Comparison of ENCODE assay signal across 8 mouse cellular contexts in the genomic region with DNA sequence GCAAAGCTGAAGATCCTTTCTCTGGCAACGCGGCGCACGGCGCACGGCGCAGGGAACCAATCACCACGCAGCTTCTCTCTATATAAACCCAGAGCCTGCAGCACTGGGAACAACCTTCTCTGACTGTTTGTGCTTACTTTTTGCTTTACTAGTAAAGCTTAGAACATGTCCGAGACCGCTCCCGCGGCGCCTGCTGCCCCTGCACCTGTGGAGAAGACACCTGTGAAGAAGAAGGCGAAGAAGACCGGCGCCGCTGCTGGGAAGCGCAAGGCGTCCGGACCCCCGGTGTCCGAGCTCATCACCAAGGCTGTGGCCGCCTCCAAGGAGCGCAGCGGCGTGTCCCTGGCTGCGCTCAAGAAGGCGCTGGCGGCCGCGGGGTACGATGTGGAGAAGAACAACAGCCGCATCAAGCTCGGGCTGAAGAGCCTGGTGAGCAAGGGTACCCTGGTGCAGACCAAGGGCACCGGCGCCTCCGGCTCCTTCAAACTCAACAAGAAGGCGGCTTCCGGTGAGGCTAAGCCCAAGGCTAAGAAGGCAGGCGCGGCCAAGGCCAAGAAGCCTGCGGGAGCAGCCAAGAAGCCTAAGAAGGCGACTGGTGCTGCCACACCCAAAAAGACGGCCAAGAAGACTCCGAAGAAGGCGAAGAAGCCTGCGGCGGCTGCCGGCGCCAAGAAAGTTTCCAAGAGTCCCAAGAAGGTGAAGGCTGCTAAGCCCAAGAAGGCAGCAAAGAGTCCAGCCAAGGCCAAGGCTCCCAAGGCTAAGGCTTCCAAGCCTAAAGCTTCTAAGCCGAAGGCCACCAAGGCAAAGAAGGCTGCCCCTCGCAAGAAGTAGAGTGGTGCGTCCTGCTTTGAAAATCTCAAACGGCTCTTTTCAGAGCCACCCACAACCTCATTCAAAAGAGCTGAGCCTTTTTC. TPM values are rescaled to one million over a fixed set of nuclear protein-coding genes. Genes with fewer than 3 reads are reported as not detected.
DNase-seq lines count a peak whose midpoint lies in the region; ATAC-seq lines count a peak whose summit lies in the region.

No protein-coding gene starts in this region.

- peak overlapping the region; percentile 72 for H3K9ac ChIP-seq in hindbrain, embryonic 12.5 days

- no peaks in the 10 kb centered on the region for H3K27me3 ChIP-seq in hindbrain, embryonic 12.5 days

- peaks cover 17% of the 10 kb centered on the region for H3K4me1 ChIP-seq in hindbrain, embryonic 12.5 days

- peak; percentile 80 for DNase-seq in MN1 (ENCODE audit: low spot score)
- peak; percentile 60 for DNase-seq in cerebellum, adult 8-10 months
- DNase-seq in left cerebral cortex, adult 8-10 months (ENCODE audit: low spot score in 2 of 2) = peak; percentile 69 to 80
- peak; percentile 86 for DNase-seq in right cerebral cortex, adult 18-20 months
- peak; percentile 80 for DNase-seq in urinary bladder, postnatal 14 days (ENCODE audit: low spot score)

- ATAC-seq in frontal cortex, adult (ENCODE audit: low TSS enrichment) = peak; percentile 71
- peak; percentile 89 for ATAC-seq in hindbrain, embryonic 12.5 days (ENCODE audit: low FRiP score)

- H3K27ac ChIP-seq in hindbrain, embryonic 12.5 days = peak overlapping the region; percentile 89
- H3K27ac ChIP-seq in macrophage = peak overlapping the region; percentile 85

- no peaks in the 10 kb centered on the region for H3K79me2 ChIP-seq in macrophage (ENCODE audit: inconsistent target)

- peak overlapping the region; percentile 46 for H3K4me3 ChIP-seq in hindbrain, embryonic 12.5 days
- peak overlapping the region; percentile 49 for H3K4me3 ChIP-seq in macrophage (ENCODE audit: inconsistent target)

- H3K4me2 ChIP-seq in hindbrain, embryonic 12.5 days (replicated peaks) = peak overlapping the region; percentile 98

- no peaks in the 10 kb centered on the region for H3K9me3 ChIP-seq in hindbrain, embryonic 12.5 days (replicated peaks)

- under 1% methylated on average over 54 of the region's 54 CpGs for WGBS in hindbrain, embryonic 12.5 days
- 1% methylated on average over 38 of the region's 54 CpGs for WGBS in macrophage (ENCODE audit: missing documents)

- no peaks in the 10 kb centered on the region for H3K36me3 ChIP-seq in hindbrain, embryonic 12.5 days
- no peaks in the 10 kb centered on the region for H3K36me3 ChIP-seq in macrophage (ENCODE audit: inconsistent target)

RNA-seq across cellular contexts. Expression of a gene that starts 2.1 kb away (rescaled TPM):
- polyA plus RNA-seq in hindbrain, embryonic 12.5 days (2016; fragmentation: Nextera tagmentation; extraction: Ambion mirVana) = 0.23 and 0.39 TPM in 2 replicates
- total RNA-seq in left cerebral cortex, adult 8-10 months (2022) = 1 to 10 TPM; 3.4 to 4.2 (median 3.5) TPM
- 10 to 100 TPM in 1 of 26 experiments, 1 to 10 TPM in 11, under 1 TPM in 13, not detected in 1; 0.10 to 14.5 (median 0.93) TPM for total RNA-seq in macrophage (2018; cell fraction: chromatin; rRNA removed)
- 1 to 10 TPM in 19 of 26 experiments, under 1 TPM in 7; 0.42 to 6.8 (median 1.8) TPM for total RNA-seq in macrophage (2018; cell fraction: cytosol; rRNA removed)
- 10 to 100 TPM in 2 of 26 experiments, 1 to 10 TPM in 10, under 1 TPM in 14; 0.32 to 22.4 (median 0.86) TPM for total RNA-seq in macrophage (2018; cell fraction: nucleus; rRNA removed)
- 0.05 to 0.10 TPM (median 0.10 TPM) in 3 replicates for polyA plus RNA-seq in macrophage (2018)

RNA-seq across cellular contexts. Expression of a gene that starts 3.7 kb away (rescaled TPM):
- polyA plus RNA-seq in hindbrain, embryonic 12.5 days (2016; fragmentation: Nextera tagmentation; extraction: Ambion mirVana) = 1.4 TPM in 1 of 2 replicates, not detected in the other
- total RNA-seq in left cerebral cortex, adult 8-10 months (2022) = 100 to 1,000 TPM; 153 to 191 (median 171) TPM
- 10 to 100 TPM in 10 of 26 experiments, 1 to 10 TPM in 6, not detected in 10; 3.8 to 50.3 (median 12.6) TPM for total RNA-seq in macrophage (2018; cell fraction: chromatin; rRNA removed)
- 100 to 1,000 TPM in 3 of 26 experiments, 10 to 100 TPM in 23; 10.3 to 134 (median 44.9) TPM for total RNA-seq in macrophage (2018; cell fraction: cytosol; rRNA removed)
- 10 to 100 TPM in 12 of 26 experiments, 1 to 10 TPM in 12, not detected in 2; 2.3 to 63.3 (median 10.3) TPM for total RNA-seq in macrophage (2018; cell fraction: nucleus; rRNA removed)
- not detected in 3 replicates for polyA plus RNA-seq in macrophage (2018)

RNA-seq across cellular contexts. Expression of a gene that starts 7.0 kb away (rescaled TPM):
- 4.4 and 5.6 TPM in 2 replicates for polyA plus RNA-seq in hindbrain, embryonic 12.5 days (2016; fragmentation: Nextera tagmentation; extraction: Ambion mirVana)
- total RNA-seq in left cerebral cortex, adult 8-10 months (2022) = 10 to 100 TPM; 43.6 to 61.8 (median 54.4) TPM
- 10 to 100 TPM in 3 of 26 experiments, 1 to 10 TPM in 18, not detected in 5; 1.2 to 43.9 (median 5.4) TPM for total RNA-seq in macrophage (2018; cell fraction: chromatin; rRNA removed)
- 10 to 100 TPM in 18 of 26 experiments, 1 to 10 TPM in 8; 1.9 to 45.8 (median 15.7) TPM for total RNA-seq in macrophage (2018; cell fraction: cytosol; rRNA removed)
- total RNA-seq in macrophage (2018; cell fraction: nucleus; rRNA removed) = 10 to 100 TPM in 6 of 26 experiments, 1 to 10 TPM in 19, not detected in 1; 1.2 to 29.8 (median 4.3) TPM
- polyA plus RNA-seq in macrophage (2018) = 0.26 TPM in 1 of 3 replicates, not detected in the others

RNA-seq across cellular contexts. Expression of a gene that starts 11.3 kb away (rescaled TPM):
- 0.66 and 1.4 TPM in 2 replicates for polyA plus RNA-seq in hindbrain, embryonic 12.5 days (2016; fragmentation: Nextera tagmentation; extraction: Ambion mirVana)
- total RNA-seq in left cerebral cortex, adult 8-10 months (2022) = 10 to 100 TPM; 15.3 to 21.8 (median 16.6) TPM
- 1 to 10 TPM in 12 of 26 experiments, under 1 TPM in 3, not detected in 11; 0.66 to 8.1 (median 1.7) TPM for total RNA-seq in macrophage (2018; cell fraction: chromatin; rRNA removed)
- 10 to 100 TPM in 8 of 26 experiments, 1 to 10 TPM in 17, under 1 TPM in 1; 0.94 to 20.0 (median 7.1) TPM for total RNA-seq in macrophage (2018; cell fraction: cytosol; rRNA removed)
- total RNA-seq in macrophage (2018; cell fraction: nucleus; rRNA removed) = 1 to 10 TPM in 13 of 26 experiments, under 1 TPM in 7, not detected in 6; 0.48 to 6.5 (median 1.5) TPM
- not detected in 3 replicates for polyA plus RNA-seq in macrophage (2018)

RNA-seq across cellular contexts. Expression of a gene that starts 12.0 kb away (rescaled TPM):
- 0.37 and 0.57 TPM in 2 replicates for polyA plus RNA-seq in hindbrain, embryonic 12.5 days (2016; fragmentation: Nextera tagmentation; extraction: Ambion mirVana)
- 1 to 10 TPM in 2 of 4 experiments, under 1 TPM in 2; 0.84 to 1.6 (median 0.98) TPM for total RNA-seq in left cerebral cortex, adult 8-10 months (2022)
- 1 to 10 TPM in 1 of 26 experiments, under 1 TPM in 7, not detected in 18; 0.51 to 1.7 (median 0.67) TPM for total RNA-seq in macrophage (2018; cell fraction: chromatin; rRNA removed)
- 1 to 10 TPM in 22 of 26 experiments, under 1 TPM in 4; 0.50 to 6.2 (median 1.7) TPM for total RNA-seq in macrophage (2018; cell fraction: cytosol; rRNA removed)
- 1 to 10 TPM in 3 of 26 experiments, under 1 TPM in 10, not detected in 13; 0.24 to 2.9 (median 0.72) TPM for total RNA-seq in macrophage (2018; cell fraction: nucleus; rRNA removed)
- polyA plus RNA-seq in macrophage (2018) = 0.09 to 0.34 TPM (median 0.15 TPM) in 3 replicates

Comparison
In these comparisons a context has a peak if more than half of its experiments do, and no peak if none do; other contexts are left out.
1. Peak in every context shown above with its lines: DNase-seq, ATAC-seq, H3K4me3 ChIP-seq and H3K27ac ChIP-seq.